Mouse (Mus musculus): ENCODE data around the gene Borcs6. TPM values are rescaled to one million over a fixed set of nuclear protein-coding genes. Genes with fewer than 3 reads are reported as not detected.

Borcs6 gene
- polyA plus RNA-seq, 1 experiment from 2014 or later, result 23.1 TPM

GRCm38 (mm10) chr11:69064259-69065133 is 5.0 kb downstream of the Borcs6 start:
- H3K9ac ChIP-seq, result peak overlapping the region; percentile 55; the same call in 1 of the 2 replicates
- H3K36me3 ChIP-seq, result no peaks in the 10 kb centered on the region
- ATAC-seq (ENCODE audit: low FRiP score, low read depth), result no peak
- H3K4me1 ChIP-seq (replicated peaks), result peaks cover 46% of the 10 kb centered on the region
- no peak overlapping the region for H3K27ac ChIP-seq (replicated peaks)
- H3K4me2 ChIP-seq, result peak overlapping the region; percentile 68
- no peaks in the 10 kb centered on the region for H3K27me3 ChIP-seq
- WGBS, result 48% methylated on average over 9 of the region's 9 CpGs
- H3K4me3 ChIP-seq, result peak overlapping the region; percentile 79
- no peaks in the 10 kb centered on the region for H3K9me3 ChIP-seq

- Histone ChIP-seq H3K36me3 (no peaks in the 10 kb centered on the region), H3K9me3 (no peaks in the 10 kb centered on the region), H3K4me1 (replicated peaks) (peaks cover 50% of the 10 kb centered on the region), H3K4me3 (peak overlapping the region; percentile 44), H3K4me2 (peak overlapping the region; percentile 86), H3K27ac (replicated peaks) (no peak overlapping the region), H3K9ac (no peak overlapping the region), H3K27me3 (no peaks in the 10 kb centered on the region)
- 52% methylated on average over 3 of the region's 3 CpGs for WGBS
- no peak for ATAC-seq (ENCODE audit: low FRiP score, low read depth)
Measured at GRCm38 (mm10) chr11:69065394-69065925, 5.9 kb downstream of the Borcs6 start.

GRCm38 (mm10) chr11:69066163-69066861 is 6.8 kb downstream of the Borcs6 start:
- peak overlapping the region; percentile 36 for H3K9ac ChIP-seq
- H3K4me3 ChIP-seq, result peak overlapping the region; percentile 44
- H3K27ac ChIP-seq (replicated peaks), result 0 out of 2 replicates have a peak overlapping the region, but pooled peaks have one; percentile 21
- no peaks in the 10 kb centered on the region for H3K9me3 ChIP-seq
- H3K36me3 ChIP-seq, result no peaks in the 10 kb centered on the region
- peaks cover 46% of the 10 kb centered on the region for H3K4me1 ChIP-seq (replicated peaks)
- no peaks in the 10 kb centered on the region for H3K27me3 ChIP-seq
- peak overlapping the region; percentile 86 for H3K4me2 ChIP-seq
- no peak for ATAC-seq (ENCODE audit: low FRiP score, low read depth)
- WGBS, result 2% methylated on average over 26 of the region's 29 CpGs

- WGBS, result 9% methylated on average over 8 of the region's 8 CpGs
- ATAC-seq (ENCODE audit: low FRiP score, low read depth), result no peak
Measured at GRCm38 (mm10) chr11:69066956-69067355, 7.4 kb downstream of the Borcs6 start.

GRCm38 (mm10) chr11:69067601-69068000 is 8.1 kb downstream of the Borcs6 start:
- Histone ChIP-seq H3K9ac (no peak overlapping the region), H3K4me3 (no peak overlapping the region)
- 68% methylated on average over 6 of the region's 6 CpGs for WGBS

More at GRCm38 (mm10) chr11:69066956-69067355, 7.4 kb downstream of the Borcs6 start:
- no peaks in the 10 kb centered on the region for H3K27me3 ChIP-seq
- H3K9ac ChIP-seq, result 0 out of 2 replicates have a peak overlapping the region, but pooled peaks have one; percentile 36
- peak overlapping the region; percentile 44 for H3K4me3 ChIP-seq
- H3K4me1 ChIP-seq (replicated peaks), result peaks cover 46% of the 10 kb centered on the region
- 0 out of 2 replicates have a peak overlapping the region, but pooled peaks have one; percentile 4 for H3K27ac ChIP-seq (replicated peaks)
- H3K4me2 ChIP-seq, result peak overlapping the region; percentile 86
- H3K36me3 ChIP-seq, result no peaks in the 10 kb centered on the region
- no peaks in the 10 kb centered on the region for H3K9me3 ChIP-seq

GRCm38 (mm10) chr11:69070093-69070492 is 10.6 kb downstream of the Borcs6 start:
- H3K27ac ChIP-seq (replicated peaks), result peak overlapping the region; percentile 86
- H3K4me1 ChIP-seq (replicated peaks), result peaks cover 48% of the 10 kb centered on the region
- no peaks in the 10 kb centered on the region for H3K9me3 ChIP-seq
- peak overlapping the region; percentile 65 for H3K4me3 ChIP-seq
- peak overlapping the region; percentile 74 for H3K9ac ChIP-seq
- ATAC-seq (ENCODE audit: low FRiP score, low read depth), result no peak
- under 1% methylated on average over 13 of the region's 13 CpGs for WGBS
- H3K27me3 ChIP-seq, result no peaks in the 10 kb centered on the region
- H3K4me2 ChIP-seq, result peak overlapping the region; percentile 85
- H3K36me3 ChIP-seq, result no peaks in the 10 kb centered on the region

More at GRCm38 (mm10) chr11:69067601-69068000, 8.1 kb downstream of the Borcs6 start:
- ATAC-seq (ENCODE audit: low FRiP score, low read depth), result no peak
- peaks cover 48% of the 10 kb centered on the region for H3K4me1 ChIP-seq (replicated peaks)
- no peak overlapping the region for H3K4me2 ChIP-seq
- H3K27ac ChIP-seq (replicated peaks), result no peak overlapping the region
- no peaks in the 10 kb centered on the region for H3K36me3 ChIP-seq
- H3K27me3 ChIP-seq, result no peaks in the 10 kb centered on the region
- no peaks in the 10 kb centered on the region for H3K9me3 ChIP-seq

- WGBS, result under 1% methylated on average over 47 of the region's 47 CpGs
Measured at GRCm38 (mm10) chr11:69070590-69071222, 11.2 kb downstream of the Borcs6 start, which contains the start of gene Tmem107. Gene Tmem107 (plus strand): TSS chr11:69070806.

GRCm38 (mm10) chr11:69071262-69071661 is 11.7 kb downstream of the Borcs6 start:
- Histone ChIP-seq H3K4me3 (peak overlapping the region; percentile 65), H3K36me3 (no peaks in the 10 kb centered on the region), H3K9ac (peak overlapping the region; percentile 74), H3K4me2 (peak overlapping the region; percentile 85), H3K27ac (replicated peaks) (peak overlapping the region; percentile 86), H3K4me1 (replicated peaks) (peaks cover 39% of the 10 kb centered on the region), H3K9me3 (no peaks in the 10 kb centered on the region), H3K27me3 (no peaks in the 10 kb centered on the region)
- WGBS, result 26% methylated on average over 9 of the region's 9 CpGs
- no peak for ATAC-seq (ENCODE audit: low FRiP score, low read depth)

More at GRCm38 (mm10) chr11:69070590-69071222, 11.2 kb downstream of the Borcs6 start, which contains the start of gene Tmem107:
- H3K9ac ChIP-seq, result peak within 1 kb of the TSS; percentile 74
- peaks cover 45% of the 10 kb centered on the region for H3K4me1 ChIP-seq (replicated peaks)
- peak; percentile 88 for ATAC-seq (ENCODE audit: low FRiP score, low read depth)
- H3K4me3 ChIP-seq, result peak within 1 kb of the TSS; percentile 65
- no peaks in the 10 kb centered on the region for H3K9me3 ChIP-seq
- H3K27ac ChIP-seq (replicated peaks), result peak within 1 kb of the TSS; percentile 86
- H3K4me2 ChIP-seq, result peak within 1 kb of the TSS; percentile 85
- H3K27me3 ChIP-seq, result no peaks in the 10 kb centered on the region
- no peaks in the 10 kb centered on the region for H3K36me3 ChIP-seq

GRCm38 (mm10) chr11:69072234-69072633 is 12.7 kb downstream of the Borcs6 start:
- H3K4me3 ChIP-seq, result peak overlapping the region; percentile 35
- ATAC-seq (ENCODE audit: low FRiP score, low read depth), result no peak
- H3K9ac ChIP-seq, result no peak overlapping the region
- H3K27ac ChIP-seq (replicated peaks), result peak overlapping the region; percentile 94
- 85% methylated on average over 11 of the region's 11 CpGs for WGBS
- no peaks in the 10 kb centered on the region for H3K27me3 ChIP-seq
- H3K36me3 ChIP-seq, result no peaks in the 10 kb centered on the region
- H3K9me3 ChIP-seq, result no peaks in the 10 kb centered on the region
- H3K4me1 ChIP-seq (replicated peaks), result peaks cover 34% of the 10 kb centered on the region
- H3K4me2 ChIP-seq, result peak overlapping the region; percentile 85

GRCm38 (mm10) chr11:69072666-69073064 is 13.1 kb downstream of the Borcs6 start:
- peak overlapping the region; percentile 35 for H3K4me3 ChIP-seq
- no peaks in the 10 kb centered on the region for H3K9me3 ChIP-seq
- WGBS, result 8% methylated on average over 9 of the region's 9 CpGs
- peak overlapping the region; percentile 94 for H3K27ac ChIP-seq (replicated peaks)
- peaks cover 34% of the 10 kb centered on the region for H3K4me1 ChIP-seq (replicated peaks)
- H3K4me2 ChIP-seq, result peak overlapping the region; percentile 85
- H3K9ac ChIP-seq, result peak overlapping the region; percentile 62
- H3K27me3 ChIP-seq, result no peaks in the 10 kb centered on the region
- no peak for ATAC-seq (ENCODE audit: low FRiP score, low read depth)
- H3K36me3 ChIP-seq, result no peaks in the 10 kb centered on the region
